Mouse (Mus musculus): ENCODE results near the gene Ssh1. TPM values are rescaled to one million over a fixed set of nuclear protein-coding genes. Genes with fewer than 3 reads are reported as not detected.

Gene Ssh1
- polyA plus RNA-seq, 1 experiment from 2014 or later = 29.9 TPM

GRCm38 (mm10) chr5:113956510-113956909 lies 37.2 kb downstream of the Ssh1 start:
- ATAC-seq (ENCODE audit: insufficient read depth) (no peak; the same call in 1 of the 2 replicates), DNase-seq (peak; percentile 94)
- Histone ChIP-seq H3K9me3 (ENCODE audit: low read depth, low read length) (no peaks in the 10 kb centered on the region), H3K4me3 (ENCODE audit: low read depth, low read length) (no peak overlapping the region), H3K27me3 (ENCODE audit: insufficient read depth, low read length) (no peaks in the 10 kb centered on the region), H3K4me1 (ENCODE audit: insufficient read depth) (0 out of 2 replicates have a peak, but pooled peaks cover 4% of the 10 kb centered on the region), H3K9ac (no peak overlapping the region), H3K36me3 (ENCODE audit: insufficient read depth) (peaks cover 62% of the 10 kb centered on the region), H3K27ac (ENCODE audit: low read depth) (no peak overlapping the region), H3K4me2 (no peak overlapping the region)
- WGBS = 11% methylated on average over 4 of the region's 4 CpGs
- peak; percentile 94 for TF ChIP-seq CTCF (IDR thresholded peaks at IDR 0.05; ENCODE audit: low read depth)

- DNase-seq = no peak
- H3K4me2 ChIP-seq = no peak overlapping the region
- 0 out of 2 replicates have a peak, but pooled peaks cover 4% of the 10 kb centered on the region for H3K4me1 ChIP-seq (ENCODE audit: insufficient read depth)
- H3K27ac ChIP-seq (ENCODE audit: low read depth) = no peak overlapping the region
- H3K36me3 ChIP-seq (ENCODE audit: insufficient read depth) = peaks cover 62% of the 10 kb centered on the region
- no peak overlapping the region for H3K4me3 ChIP-seq (ENCODE audit: low read depth, low read length)
- no peak for TF ChIP-seq CTCF (IDR thresholded peaks at IDR 0.05; ENCODE audit: low read depth)
- H3K9me3 ChIP-seq (ENCODE audit: low read depth, low read length) = no peaks in the 10 kb centered on the region
- WGBS = 89% methylated on average over 8 of the region's 8 CpGs
- no peaks in the 10 kb centered on the region for H3K27me3 ChIP-seq (ENCODE audit: insufficient read depth, low read length)
- ATAC-seq (ENCODE audit: insufficient read depth) = no peak
- H3K9ac ChIP-seq = no peak overlapping the region
These were observed 38.0 kb downstream of the Ssh1 start for GRCm38 (mm10) chr5:113955691-113956090.

- Histone ChIP-seq H3K27ac (ENCODE audit: low read depth) (no peak overlapping the region), H3K4me2 (no peak overlapping the region), H3K27me3 (ENCODE audit: insufficient read depth, low read length) (no peaks in the 10 kb centered on the region), H3K9me3 (ENCODE audit: low read depth, low read length) (no peaks in the 10 kb centered on the region), H3K4me3 (ENCODE audit: low read depth, low read length) (no peak overlapping the region), H3K9ac (no peak overlapping the region), H3K36me3 (ENCODE audit: insufficient read depth) (peaks cover 66% of the 10 kb centered on the region), H3K4me1 (ENCODE audit: insufficient read depth) (0 out of 2 replicates have a peak, but pooled peaks cover 4% of the 10 kb centered on the region)
- 88% methylated on average over 5 of the region's 5 CpGs for WGBS
- no peak for TF ChIP-seq CTCF (IDR thresholded peaks at IDR 0.05; ENCODE audit: low read depth)
- DNase-seq (no peak), ATAC-seq (ENCODE audit: insufficient read depth) (no peak)
These were observed 38.4 kb downstream of the Ssh1 start for GRCm38 (mm10) chr5:113955281-113955680.

GRCm38 (mm10) chr5:113954421-113954820 lies 39.3 kb downstream of the Ssh1 start:
- TF ChIP-seq CTCF (IDR thresholded peaks at IDR 0.05; ENCODE audit: low read depth) = peak; percentile 97
- Histone ChIP-seq H3K4me1 (ENCODE audit: insufficient read depth) (no peaks in the 10 kb centered on the region), H3K27me3 (ENCODE audit: insufficient read depth, low read length) (no peaks in the 10 kb centered on the region), H3K4me3 (ENCODE audit: low read depth, low read length) (no peak overlapping the region), H3K4me2 (no peak overlapping the region), H3K9ac (no peak overlapping the region), H3K27ac (ENCODE audit: low read depth) (no peak overlapping the region), H3K36me3 (ENCODE audit: insufficient read depth) (peaks cover 72% of the 10 kb centered on the region), H3K9me3 (ENCODE audit: low read depth, low read length) (no peaks in the 10 kb centered on the region)
- DNase-seq = peak; percentile 96
- 6% methylated on average over 7 of the region's 7 CpGs for WGBS
- peak; percentile 54; the same call in 1 of the 2 replicates for ATAC-seq (ENCODE audit: insufficient read depth)

- H3K27ac ChIP-seq (ENCODE audit: low read depth) = peak overlapping the region; percentile 14; the same call in 1 of the 2 replicates
- no peak for ATAC-seq (ENCODE audit: insufficient read depth)
- no peaks in the 10 kb centered on the region for H3K27me3 ChIP-seq (ENCODE audit: insufficient read depth, low read length)
- TF ChIP-seq CTCF (IDR thresholded peaks at IDR 0.05; ENCODE audit: low read depth) = no peak
- H3K4me3 ChIP-seq (ENCODE audit: low read depth, low read length) = no peak overlapping the region
- no peak overlapping the region for H3K4me2 ChIP-seq
- no peaks in the 10 kb centered on the region for H3K9me3 ChIP-seq (ENCODE audit: low read depth, low read length)
- H3K9ac ChIP-seq = no peak overlapping the region
- no peaks in the 10 kb centered on the region for H3K4me1 ChIP-seq (ENCODE audit: insufficient read depth)
- 49% methylated on average over 10 of the region's 10 CpGs for WGBS
- DNase-seq = no peak
- peaks cover 78% of the 10 kb centered on the region for H3K36me3 ChIP-seq (ENCODE audit: insufficient read depth)
These were observed 41.2 kb downstream of the Ssh1 start for GRCm38 (mm10) chr5:113952519-113952918.

GRCm38 (mm10) chr5:113951693-113952071 lies 42.0 kb downstream of the Ssh1 start:
- Histone ChIP-seq H3K4me1 (ENCODE audit: insufficient read depth) (no peaks in the 10 kb centered on the region), H3K4me3 (ENCODE audit: low read depth, low read length) (no peak overlapping the region), H3K27ac (ENCODE audit: low read depth) (0 out of 2 replicates have a peak overlapping the region, but pooled peaks have one; percentile 5), H3K4me2 (no peak overlapping the region), H3K27me3 (ENCODE audit: insufficient read depth, low read length) (no peaks in the 10 kb centered on the region), H3K36me3 (ENCODE audit: insufficient read depth) (peaks cover 76% of the 10 kb centered on the region), H3K9me3 (ENCODE audit: low read depth, low read length) (no peaks in the 10 kb centered on the region), H3K9ac (no peak overlapping the region)
- DNase-seq (no peak), ATAC-seq (ENCODE audit: insufficient read depth) (no peak)
- 25% methylated on average over 11 of the region's 11 CpGs for WGBS
- no peak for TF ChIP-seq CTCF (IDR thresholded peaks at IDR 0.05; ENCODE audit: low read depth)

GRCm38 (mm10) chr5:113950786-113951692 lies 42.7 kb downstream of the Ssh1 start:
- DNase-seq = no peak
- ATAC-seq (ENCODE audit: insufficient read depth) = no peak
- Histone ChIP-seq H3K9ac (no peak overlapping the region), H3K4me3 (ENCODE audit: low read depth, low read length) (no peak overlapping the region), H3K27me3 (ENCODE audit: insufficient read depth, low read length) (no peaks in the 10 kb centered on the region), H3K4me2 (no peak overlapping the region), H3K4me1 (ENCODE audit: insufficient read depth) (no peaks in the 10 kb centered on the region), H3K9me3 (ENCODE audit: low read depth, low read length) (no peaks in the 10 kb centered on the region), H3K36me3 (ENCODE audit: insufficient read depth) (peaks cover 82% of the 10 kb centered on the region), H3K27ac (ENCODE audit: low read depth) (peak overlapping the region; percentile 56; the same call in 1 of the 2 replicates)
- 70% methylated on average over 19 of the region's 19 CpGs for WGBS
- TF ChIP-seq CTCF (IDR thresholded peaks at IDR 0.05; ENCODE audit: low read depth) = no peak

Measured in lung, embryonic 14.5 days (tissue).